Mouse (Mus musculus) MEL-GATA-1-ER (cell line): ENCODE data around the gene Aco1.
"Not testable (repeated sequence)": the region's sequence is repeated elsewhere in the genome, so short reads cannot be mapped to it uniquely, and the experiment has no call there.

Experiments
- DNase-seq: peaks from one replicate; pipeline ENCODE4 v3.0.0-alpha.2; 2012; ENCODE audit warnings: low read depth; ENCODE audit errors: extremely low read depth

Aco1 gene

GRCm38 (mm10) chr4:40142743-40143532 lies at the start of gene Aco1:
Gene Aco1, plus strand, starts transcription at chr4:40143081.
- peak; percentile 92 for DNase-seq

- no peak for DNase-seq
Observed at GRCm38 (mm10) chr4:40094974-40095373, 47.9 kb upstream of the Aco1 start.

DNA sequence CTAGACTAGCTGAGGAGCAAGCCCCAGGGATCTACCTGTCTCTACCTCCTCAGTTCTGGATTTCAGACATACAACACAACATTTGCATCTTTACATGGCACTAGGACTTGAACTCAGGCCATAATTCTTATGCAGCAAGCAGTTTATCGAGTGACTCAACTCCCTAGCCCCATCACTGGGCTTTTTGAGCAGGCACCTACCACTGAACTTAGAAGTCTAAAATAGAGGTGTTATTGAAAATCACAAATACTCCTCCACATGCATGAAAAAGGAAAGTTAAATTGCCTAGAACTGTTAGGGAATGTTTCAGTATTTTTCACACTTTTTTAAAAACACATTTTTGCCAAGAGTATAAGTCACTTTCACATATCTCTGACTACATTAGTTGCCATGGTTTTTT lies 39.9 kb upstream of the Aco1 start:
- DNase-seq: no peak

DNA sequence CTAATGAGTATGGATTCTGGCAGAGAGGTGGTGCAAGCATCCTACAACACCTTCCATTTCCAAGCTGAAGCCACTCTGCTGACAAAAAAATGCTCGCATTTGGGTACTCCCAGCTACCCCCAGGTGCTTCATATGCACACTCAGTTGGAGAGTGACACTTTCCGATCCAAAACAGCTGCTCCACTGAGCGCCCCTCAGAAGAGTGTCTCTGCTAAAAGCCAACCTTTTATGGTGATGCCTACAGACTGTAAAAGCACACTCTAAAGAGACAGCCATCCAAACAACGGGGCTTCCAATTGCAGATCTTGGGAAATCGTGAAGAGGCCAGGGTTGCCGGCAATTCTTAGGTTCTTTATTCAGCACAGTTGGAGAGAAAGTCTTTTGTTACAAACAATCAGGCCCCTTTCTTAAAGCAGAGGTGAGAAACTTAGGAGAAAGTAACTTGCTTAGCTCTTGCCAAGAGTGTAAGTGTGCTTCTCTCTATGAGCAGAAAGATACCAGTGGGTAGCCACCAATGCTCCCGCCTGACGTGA lies 36.8 kb upstream of the Aco1 start:
- DNase-seq: no peak

GRCm38 (mm10) chr4:40108030-40108429 lies 34.9 kb upstream of the Aco1 start:
- DNase-seq: no peak

DNA sequence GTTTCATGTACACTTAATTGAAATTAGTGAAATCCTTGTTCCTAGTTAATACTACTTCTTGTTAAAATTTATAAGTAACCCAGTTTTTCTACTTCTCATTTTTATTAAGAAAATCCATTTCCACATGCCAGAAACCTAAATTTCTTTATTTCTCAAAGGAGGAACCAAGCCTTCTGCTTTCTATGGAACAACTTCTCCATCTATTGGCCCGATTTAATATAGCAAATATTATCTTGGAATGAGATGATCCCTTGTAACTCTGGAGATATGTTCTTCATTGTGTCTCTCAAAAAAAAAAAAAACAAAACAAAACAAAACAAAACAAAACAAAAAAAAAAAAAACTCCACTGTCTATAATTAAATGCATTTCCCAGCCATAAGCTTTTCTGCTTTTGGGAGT lies 29.7 kb upstream of the Aco1 start:
- DNase-seq: no peak

DNA sequence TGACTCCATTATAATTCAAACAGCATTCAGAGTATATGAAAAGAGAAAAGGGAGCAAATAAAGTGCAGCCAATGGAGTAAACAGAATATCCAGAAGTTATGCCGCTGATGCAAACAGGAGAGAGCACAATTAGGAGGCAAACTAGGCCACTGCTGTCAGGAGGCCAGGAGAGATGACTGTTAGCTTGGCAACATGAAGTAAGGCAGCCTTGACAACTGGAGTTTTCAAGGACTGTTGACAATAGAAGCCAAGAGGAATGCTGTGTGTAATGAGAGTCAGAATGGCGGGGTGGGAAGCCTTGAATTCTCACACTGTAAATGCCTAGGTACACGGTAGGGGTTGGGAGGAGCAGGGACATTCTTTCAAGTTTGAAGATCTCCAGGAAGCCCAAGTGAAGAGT lies 21.7 kb upstream of the Aco1 start:
- DNase-seq: no peak

DNA sequence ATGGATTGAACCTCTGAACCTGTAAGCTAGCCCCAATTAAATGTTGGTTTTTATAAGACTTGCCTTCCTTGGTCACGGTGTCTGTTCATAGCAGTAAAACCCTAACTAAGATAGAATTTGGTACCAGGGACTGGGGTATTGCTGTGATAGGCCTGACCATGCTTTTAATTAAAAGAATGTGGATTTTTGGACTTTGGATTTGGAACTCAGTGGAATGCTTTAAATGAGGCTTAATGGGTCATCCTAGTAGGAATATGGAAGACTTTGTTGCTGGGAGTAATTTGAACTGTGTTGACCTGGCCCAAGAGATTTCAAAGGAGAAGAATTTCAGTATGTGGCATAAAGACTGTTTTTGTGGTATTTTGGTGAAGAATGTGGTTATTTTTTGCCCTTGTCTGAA lies 20.6 kb upstream of the Aco1 start:
- DNase-seq: not testable (repeated sequence)

- peak; percentile 64 for DNase-seq
Observed at GRCm38 (mm10) chr4:40134468-40135102, 8.3 kb upstream of the Aco1 start.

DNA sequence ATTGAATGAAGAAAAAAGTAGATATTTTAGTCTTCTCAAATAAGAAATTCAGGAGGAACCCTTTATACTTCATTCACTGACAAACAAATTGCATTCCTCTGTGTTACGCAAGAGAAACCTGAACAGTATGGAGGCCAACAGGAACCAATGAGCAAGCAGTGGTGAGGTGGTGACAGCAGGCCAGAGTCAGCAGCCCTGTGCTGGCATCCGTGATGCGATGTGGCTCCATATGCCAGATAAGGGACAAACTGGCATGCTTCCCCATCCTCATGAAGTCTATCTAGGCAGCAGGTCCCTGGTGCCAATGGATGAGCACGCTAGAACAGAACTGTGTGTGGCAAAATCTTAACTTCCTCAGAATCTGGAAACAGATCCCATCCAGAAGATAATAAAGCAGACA lies 6.4 kb upstream of the Aco1 start:
- no peak for DNase-seq

DNA sequence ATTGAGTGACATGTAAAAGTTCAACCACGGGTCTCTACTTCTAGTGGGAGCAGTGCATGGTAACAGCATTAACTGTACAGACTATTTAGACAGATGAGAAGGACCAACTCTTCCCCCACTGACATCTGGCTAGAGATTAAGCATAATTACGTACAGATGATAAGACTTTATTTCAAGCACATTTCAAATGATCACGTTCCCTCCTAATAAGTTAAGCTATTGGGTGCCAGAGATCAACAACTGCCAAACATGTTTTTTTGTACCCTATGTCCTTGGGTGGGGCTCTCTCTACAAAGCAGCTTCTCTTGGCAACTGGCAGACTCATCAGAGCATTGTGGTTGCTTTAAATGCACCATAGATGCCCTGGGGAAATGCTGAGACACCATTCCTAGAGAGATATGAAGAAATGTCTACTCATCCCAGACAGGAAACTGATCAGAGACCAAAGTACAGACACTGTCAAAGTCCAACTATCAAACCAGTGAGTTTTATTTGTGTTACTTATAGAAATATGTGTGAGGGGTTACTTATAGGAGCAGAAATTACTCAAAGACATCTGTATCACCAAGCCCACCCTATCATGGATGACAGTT lies 3.1 kb upstream of the Aco1 start:
- DNase-seq: no peak

GRCm38 (mm10) chr4:40143533-40143871 lies 621 bp downstream of the Aco1 start:
- DNase-seq: no peak

GRCm38 (mm10) chr4:40144543-40144942 lies 1.7 kb downstream of the Aco1 start:
- no peak for DNase-seq

- no peak for DNase-seq
Observed at GRCm38 (mm10) chr4:40144981-40145380, 2.1 kb downstream of the Aco1 start.

DNA sequence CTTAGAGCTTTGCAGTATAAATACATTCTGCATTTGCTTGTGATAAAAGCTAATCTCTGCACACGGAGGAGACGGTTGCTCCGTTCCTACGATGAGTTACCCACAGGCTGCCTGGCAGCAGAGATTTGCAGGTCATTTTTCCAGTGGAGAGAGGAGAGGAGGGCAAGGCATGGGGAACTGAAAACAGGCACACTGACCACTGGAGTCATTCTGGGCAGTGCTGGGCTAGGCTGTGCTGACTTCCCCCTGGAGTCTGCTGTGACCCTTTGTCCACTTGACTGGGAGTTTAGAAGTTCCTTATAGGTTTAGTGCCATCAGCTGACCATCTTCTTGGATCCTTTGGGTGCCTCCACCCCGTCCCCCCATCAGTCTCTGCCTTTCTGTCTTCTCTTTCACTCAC lies 5.4 kb downstream of the Aco1 start:
- DNase-seq: no peak

GRCm38 (mm10) chr4:40150046-40150445 lies 7.2 kb downstream of the Aco1 start:
- DNase-seq: no peak

- DNase-seq: no peak
Observed at GRCm38 (mm10) chr4:40152771-40153170, 9.9 kb downstream of the Aco1 start.

GRCm38 (mm10) chr4:40153500-40153899 lies 10.6 kb downstream of the Aco1 start:
- no peak for DNase-seq

DNA sequence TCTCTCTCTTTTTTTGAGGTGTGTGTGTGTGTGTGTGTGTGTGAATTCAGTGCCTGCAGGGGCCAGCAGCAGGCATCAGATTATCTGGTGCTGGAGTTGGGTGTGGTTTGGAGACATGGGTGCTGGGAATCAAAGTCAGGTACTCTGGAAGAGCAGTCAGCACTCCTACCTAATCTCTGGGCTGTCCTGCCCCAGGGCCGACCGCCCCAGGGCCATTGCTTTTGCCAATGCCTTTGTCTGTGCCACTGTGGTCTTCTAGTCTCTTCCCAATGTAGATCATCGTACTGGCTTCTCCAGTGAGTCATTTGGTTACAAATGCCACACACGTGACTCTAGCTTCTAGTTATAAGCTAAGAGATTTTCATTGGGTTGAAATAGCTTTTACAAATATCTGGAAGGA lies 11.9 kb downstream of the Aco1 start:
- no peak for DNase-seq

GRCm38 (mm10) chr4:40155467-40155999 lies 12.7 kb downstream of the Aco1 start:
- no peak for DNase-seq

GRCm38 (mm10) chr4:40156153-40156552 lies 13.3 kb downstream of the Aco1 start:
- DNase-seq: no peak
